Mouse (Mus musculus): ENCODE measurements at regions not wholly inside any gene's neighbourhood (a gene's known extent, or its start where the extent isn't known, plus 50 kb on each side); places are given as distances from the start of the nearest gene placed in this dataset.

GRCm38 (mm10) chr10:8973934-8974333, 88.1 kb upstream of the Sash1 start:
- no peak for DNase-seq

DNA sequence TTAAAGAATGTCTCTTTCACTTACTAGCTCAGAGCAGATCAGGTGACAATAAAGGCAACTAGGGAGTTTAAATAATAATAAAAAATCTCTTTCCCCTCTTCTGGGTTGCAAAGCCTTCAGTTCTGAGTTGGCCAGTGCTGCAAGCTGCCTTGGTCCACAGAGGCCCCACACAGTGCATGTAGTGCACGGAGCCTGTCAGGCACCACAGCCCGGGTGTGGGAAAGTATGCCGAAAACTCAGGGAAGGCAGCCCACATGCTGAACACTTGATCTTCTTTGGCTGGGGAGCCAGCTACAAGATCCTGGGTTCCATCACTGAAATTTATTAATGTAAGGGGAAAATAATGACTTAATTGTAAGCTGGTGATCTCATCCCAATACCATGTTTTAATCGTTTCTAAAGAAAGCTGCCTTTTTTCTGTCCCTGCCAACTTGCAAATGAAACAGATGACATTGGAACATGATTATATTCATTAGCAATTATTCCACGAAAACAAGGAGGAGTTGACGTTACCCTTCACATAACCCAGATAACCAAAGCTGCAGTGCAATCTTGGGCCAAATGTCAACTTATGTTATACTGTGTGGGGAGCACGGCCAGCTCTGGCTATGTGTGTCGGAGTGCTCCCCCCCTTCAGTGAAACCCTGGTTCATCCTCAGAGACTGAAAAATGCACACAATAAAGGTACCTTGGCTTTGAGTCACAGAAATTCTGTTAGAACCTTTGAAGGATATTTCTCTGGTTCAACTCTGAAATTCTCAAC, 87.1 kb upstream of the Sash1 start:
- no peak for DNase-seq

DNA sequence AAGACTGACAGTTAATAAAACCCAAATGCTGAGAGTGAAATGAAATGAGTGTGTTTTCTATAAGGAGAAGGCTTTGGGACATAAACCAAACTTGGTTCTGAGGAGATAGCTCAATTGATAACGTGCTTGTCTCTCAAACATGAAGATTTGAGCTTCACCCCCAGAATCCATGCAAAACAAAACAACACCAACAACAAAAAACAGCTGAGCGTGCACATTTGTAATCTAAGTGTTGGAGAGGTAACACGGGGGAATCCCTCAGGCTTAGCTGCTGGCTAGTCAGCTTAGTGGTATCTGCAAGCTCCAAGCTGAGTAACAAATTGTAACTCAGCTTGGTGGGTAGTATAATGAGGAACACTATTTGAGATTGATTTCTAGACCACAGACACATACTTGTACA, 84.9 kb upstream of the Sash1 start:
- no peak for DNase-seq

DNA sequence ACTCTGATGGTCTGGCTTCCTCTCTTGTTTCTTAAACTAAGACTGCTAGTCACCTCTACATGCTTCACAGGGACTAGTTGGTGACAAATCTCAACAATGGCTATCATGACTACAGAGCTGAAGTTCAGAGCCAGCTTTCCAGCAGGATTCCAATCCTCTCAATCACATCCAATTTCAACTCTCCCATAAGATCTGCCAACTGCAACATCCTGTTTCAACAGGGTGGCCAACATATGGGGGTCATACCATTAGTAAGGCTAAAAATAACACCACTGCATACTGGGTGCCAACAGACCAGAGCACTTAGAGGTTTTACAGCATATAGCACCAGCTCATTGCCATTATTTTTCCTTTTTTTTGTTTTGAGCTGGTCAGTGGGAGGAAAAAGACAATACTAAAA, 83.7 kb upstream of the Sash1 start:
- no peak for DNase-seq

DNA sequence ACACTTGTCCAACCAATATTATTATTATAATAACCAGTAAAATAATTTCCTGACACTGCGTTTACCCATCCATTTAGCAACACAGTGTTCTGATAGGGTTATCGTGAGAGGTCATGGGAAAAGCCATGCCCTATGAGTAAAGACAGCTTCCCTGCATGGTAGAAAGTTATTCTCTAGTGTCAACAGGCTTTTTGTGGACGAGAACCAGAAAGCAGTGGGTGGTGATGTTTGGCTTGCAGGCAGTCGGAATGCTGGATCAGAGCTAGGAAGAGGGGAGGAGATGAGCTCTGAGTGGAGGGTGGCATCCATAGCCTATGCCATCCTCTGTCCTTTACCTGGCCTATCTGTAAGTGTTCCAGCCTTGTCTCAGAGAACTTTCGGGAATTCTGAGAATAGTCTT, 83.1 kb upstream of the Sash1 start:
- no peak for DNase-seq

DNA sequence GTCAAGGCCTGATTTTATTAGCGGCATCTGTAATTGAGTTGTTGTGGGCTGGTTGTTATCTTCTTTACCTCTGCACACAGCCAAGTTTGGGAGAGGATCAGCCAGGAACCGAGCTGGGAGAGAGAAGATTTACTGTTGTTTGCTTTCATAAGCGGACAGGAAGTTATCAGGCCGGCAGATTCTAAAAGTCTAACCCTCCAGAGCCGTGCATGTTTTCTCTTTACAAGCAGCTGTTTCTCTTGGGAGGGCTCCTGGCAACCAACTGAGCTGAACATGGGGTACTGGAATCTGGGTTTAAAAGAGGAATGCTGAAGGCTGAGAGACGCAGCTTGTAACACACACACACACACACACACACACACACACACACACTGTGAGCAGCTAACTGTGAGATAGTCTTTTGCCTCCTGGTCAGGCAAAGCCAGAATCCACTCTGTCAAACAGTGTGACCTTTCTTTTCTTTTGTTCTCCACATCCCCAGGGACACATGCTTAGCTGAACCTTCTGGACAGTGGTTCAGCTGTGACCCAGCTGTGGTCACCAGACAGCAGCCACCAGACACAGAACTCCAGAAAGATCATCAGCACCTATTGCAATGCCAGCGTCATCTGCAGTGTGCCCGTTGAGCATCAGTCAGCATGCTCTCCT, 82.5 kb upstream of the Sash1 start:
- no peak for DNase-seq

DNA sequence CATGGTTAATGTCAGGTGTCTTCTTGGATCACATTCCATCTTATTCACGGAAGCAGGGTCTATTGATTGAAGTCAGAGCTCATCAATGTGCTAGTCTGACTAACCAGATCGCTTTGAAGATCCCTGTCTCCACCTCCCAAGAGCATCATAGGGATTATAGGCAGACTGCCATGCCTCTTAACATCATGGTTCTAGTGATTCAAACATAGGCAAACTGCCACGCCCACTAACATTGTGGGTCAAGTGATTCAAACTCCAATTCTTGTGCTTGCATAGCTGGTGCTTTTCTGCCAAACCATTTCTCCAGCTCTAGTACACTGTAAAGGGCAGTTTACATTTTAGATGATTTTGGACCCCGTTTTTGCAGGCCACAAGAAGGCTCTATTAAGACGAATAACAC, 77.1 kb upstream of the Sash1 start:
- no peak for DNase-seq

DNA sequence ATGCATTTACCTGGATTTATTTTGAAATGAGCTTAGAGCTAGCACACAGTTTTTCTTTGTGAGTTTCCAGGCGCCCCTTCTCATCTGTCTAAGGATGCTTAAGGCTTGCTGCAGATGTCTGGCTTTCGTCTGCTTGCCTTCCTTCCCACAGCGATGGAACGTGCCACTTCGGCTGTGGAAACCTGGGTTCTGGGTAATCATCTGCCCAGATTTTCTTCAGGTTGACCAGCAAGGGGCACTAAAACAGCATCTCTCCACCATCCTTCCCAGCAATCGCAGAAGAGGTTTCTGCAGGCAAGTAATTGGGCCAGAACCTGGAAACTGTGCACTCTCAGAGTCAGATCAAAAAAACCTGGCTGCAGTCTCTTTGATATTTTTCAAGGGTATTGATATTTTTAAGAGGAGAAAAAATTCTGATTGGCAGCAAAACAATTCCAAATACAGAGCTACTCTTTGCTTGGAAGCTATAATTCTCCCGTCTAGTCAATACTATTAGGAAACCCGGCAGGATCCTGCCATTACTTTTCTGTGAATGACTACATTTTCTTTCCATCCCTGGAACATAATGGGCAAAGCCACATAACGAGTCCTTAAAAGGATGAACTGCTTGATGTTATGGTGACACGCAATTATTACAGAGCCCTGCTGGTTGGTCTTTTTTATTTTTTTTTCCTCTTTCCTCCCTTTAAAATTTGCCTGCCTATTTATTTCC, 75.2 kb upstream of the Sash1 start:
- DNase-seq: no peak

DNA sequence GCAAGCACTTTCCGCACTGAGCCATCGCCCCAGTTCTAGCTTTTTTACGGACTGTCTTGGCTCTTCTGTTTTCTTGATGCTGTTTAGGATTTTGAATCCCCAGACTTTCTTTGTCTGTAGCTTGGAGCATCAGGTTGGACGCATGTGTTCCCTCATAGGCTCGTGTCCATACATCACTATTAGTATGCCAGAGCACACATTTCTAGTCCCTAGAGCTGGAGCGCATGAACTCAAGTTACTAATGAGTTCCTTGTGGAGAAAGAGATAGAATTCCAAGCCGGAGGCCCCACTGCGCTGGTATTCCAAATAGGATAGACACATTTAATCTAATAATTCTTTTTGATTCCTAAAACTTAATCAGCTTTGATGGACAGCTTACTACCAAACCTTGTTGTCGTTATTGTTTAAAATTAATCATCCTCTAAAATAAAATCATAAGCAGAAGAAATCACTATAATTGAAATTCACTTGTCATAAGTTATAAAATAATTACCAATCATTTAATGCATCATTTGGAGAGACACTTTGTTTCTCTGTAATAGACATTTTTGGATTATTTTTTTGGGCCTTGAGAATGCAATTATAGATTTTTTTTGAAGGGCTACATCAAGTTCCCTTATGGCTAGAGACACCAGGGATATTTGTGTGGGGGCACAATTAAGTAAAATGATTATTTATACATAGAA, 74.5 kb upstream of the Sash1 start:
- no peak for DNase-seq

DNA sequence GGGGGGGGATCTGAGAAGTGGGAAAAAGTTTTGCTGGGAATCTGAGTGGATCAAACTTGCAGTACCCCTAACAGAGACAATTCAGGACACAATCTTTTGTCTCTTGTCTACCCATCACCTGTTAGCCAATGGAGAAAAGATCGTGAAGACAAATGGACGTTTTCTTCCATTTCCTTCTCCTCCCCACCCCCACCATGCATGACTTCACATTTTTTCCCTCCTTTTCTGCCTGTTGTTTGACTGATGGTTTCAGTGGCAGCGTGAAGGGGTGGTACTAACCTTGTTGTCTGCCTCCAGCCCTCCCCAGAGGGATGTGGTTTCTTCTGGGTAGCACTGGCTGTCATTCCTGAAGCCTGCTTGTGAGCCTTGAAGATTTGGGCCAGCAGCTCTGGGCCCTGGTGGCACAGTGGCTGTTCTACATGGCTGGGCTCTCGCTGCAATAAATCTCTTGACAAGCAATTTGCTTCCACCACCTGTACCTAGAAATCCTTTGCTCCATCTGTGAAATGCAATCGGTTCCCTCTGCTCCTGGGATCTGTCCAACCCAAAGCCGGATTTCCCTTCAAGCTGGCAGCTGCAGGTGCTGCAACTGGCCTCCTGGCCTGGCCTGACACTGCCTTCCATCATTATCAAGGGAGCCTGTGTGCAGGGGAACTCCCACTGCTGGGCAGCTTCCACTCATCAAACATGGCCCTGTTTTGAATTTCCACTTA, 69.8 kb upstream of the Sash1 start:
- DNase-seq: peak; percentile 32

GRCm38 (mm10) chr10:8954003-8954402, 68.1 kb upstream of the Sash1 start:
- no peak for DNase-seq

GRCm38 (mm10) chr10:8952922-8953321, 67.1 kb upstream of the Sash1 start:
- DNase-seq: no peak

GRCm38 (mm10) chr10:8951937-8952336, 66.1 kb upstream of the Sash1 start:
- no peak for DNase-seq

DNA sequence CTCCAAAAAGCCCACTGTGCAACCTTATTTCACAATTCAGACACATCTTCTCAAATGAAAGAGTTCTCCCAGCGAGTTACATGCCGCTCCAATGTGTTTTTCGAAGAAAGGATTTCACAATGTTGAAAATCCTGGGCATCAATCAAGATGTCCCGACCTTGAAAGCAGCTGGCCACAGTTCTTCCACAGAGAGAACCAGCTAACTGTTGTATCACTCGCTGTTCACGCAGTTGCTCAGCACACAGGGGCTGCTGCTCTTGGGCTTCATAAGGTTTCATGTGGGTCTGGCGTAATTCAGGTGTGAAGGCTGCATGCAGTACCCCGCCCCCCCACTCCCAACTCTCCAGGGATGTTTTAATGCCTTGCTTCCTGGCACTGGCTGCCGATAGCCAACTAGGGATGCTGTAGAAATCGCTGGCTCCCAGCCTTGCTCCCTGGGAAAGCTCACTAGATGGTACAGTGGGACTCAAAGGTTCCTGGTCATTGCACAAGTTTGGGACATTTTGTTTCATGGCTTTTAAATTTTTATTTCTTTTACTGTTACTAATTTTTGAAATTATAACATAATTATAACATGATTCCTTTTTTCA, 65.5 kb upstream of the Sash1 start:
- no peak for DNase-seq

DNA sequence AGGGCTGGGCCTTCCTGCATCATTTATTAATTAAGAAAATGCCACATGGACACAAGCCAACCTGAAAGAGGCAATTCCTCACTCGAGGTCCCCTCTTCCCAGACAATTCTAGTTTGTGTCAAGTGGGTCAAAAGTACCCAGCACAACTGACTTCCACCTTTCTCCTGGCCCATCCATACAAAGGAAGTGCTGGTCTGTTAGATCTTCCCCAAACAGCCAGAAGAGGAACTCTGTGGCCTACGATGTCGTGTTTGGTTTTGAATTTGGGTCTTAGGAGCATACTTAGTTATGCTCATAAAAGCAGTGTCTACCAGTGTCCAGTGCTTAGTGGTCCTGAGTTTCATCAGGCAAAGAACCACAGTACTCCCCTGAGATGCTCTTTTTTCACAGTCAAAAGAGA, 62.4 kb upstream of the Sash1 start:
- DNase-seq: no peak

GRCm38 (mm10) chr10:8945195-8945751, 59.4 kb upstream of the Sash1 start:
- DNase-seq: no peak

- no peak for DNase-seq
These were observed 58.7 kb upstream of the Sash1 start for GRCm38 (mm10) chr10:8944586-8944985.

DNA sequence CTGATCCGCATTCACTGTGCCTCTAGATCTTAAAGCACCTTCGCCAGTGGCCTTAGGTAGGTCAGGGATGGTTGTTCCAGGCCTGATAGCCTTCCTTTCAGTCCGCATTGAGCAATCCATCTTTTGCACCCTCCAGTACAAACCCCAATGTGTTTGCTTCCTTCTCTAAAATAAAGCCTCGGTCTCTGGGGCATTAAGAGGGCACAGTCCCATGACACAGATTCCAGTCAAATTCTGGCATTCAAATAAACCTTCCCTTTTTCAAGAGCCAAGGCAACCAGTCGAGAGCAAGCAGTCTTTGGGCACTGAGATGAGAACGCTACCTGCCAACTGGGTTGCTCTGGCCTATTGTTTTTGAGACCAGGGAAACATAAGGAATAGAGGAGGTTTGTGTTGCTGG, 57.8 kb upstream of the Sash1 start:
- DNase-seq: peak; percentile 5

- DNase-seq: peak; percentile 5
These were observed 57.1 kb upstream of the Sash1 start for GRCm38 (mm10) chr10:8942967-8943471.

- no peak for DNase-seq
These were observed 50.5 kb upstream of the Sash1 start for GRCm38 (mm10) chr10:8936369-8936768.

Measured in cerebellum, adult 11-12 months (tissue).